Mouse (Mus musculus) neural tube, embryonic 15.5 days (tissue): ENCODE measurements around the gene Gm10273. TPM values are rescaled to one million over a fixed set of nuclear protein-coding genes. Genes with fewer than 3 reads are reported as not detected.

Source experiments
- ATAC-seq: fragments of 200-750 bp; cut with Nextera tagmentation; 2 replicates; pipeline ENCODE4 v1.8.0; 2017; ENCODE audit warnings: mild to moderate bottlenecking, moderate TSS enrichment, moderate library complexity; ENCODE audit not compliant: low FRiP score
- H3K27ac ChIP-seq: fragments of 300-500 bp; sonication (generic); replicated peaks from 2 replicates; pipeline ENCODE4 v1.5.1; 2015; ENCODE audit warnings: mild to moderate bottlenecking, inconsistent platforms
- H3K27me3 ChIP-seq: fragments of 300-500 bp; sonication (generic); replicated peaks from 2 replicates; pipeline ENCODE4 v1.6.1; 2015; ENCODE audit warnings: inconsistent platforms
- H3K36me3 ChIP-seq: fragments of 300-500 bp; sonication (generic); 2 replicates; pipeline ENCODE4 v1.6.1; 2015; ENCODE audit warnings: inconsistent platforms
- H3K4me1 ChIP-seq: fragments of 300-500 bp; sonication (generic); 2 replicates; pipeline ENCODE4 v1.6.1; 2015; ENCODE audit warnings: inconsistent platforms
- H3K4me2 ChIP-seq: fragments of 300-500 bp; sonication (generic); 2 replicates; pipeline ENCODE4 v1.6.1; 2015; ENCODE audit warnings: inconsistent platforms, mild to moderate bottlenecking, moderate library complexity
- H3K4me3 ChIP-seq: fragments of 300-500 bp; sonication (generic); replicated peaks from 2 replicates; pipeline ENCODE4 v1.5.1; 2015; ENCODE audit warnings: mild to moderate bottlenecking, inconsistent platforms
- H3K9ac ChIP-seq: fragments of 300-500 bp; sonication (generic); replicated peaks from 2 replicates; pipeline ENCODE4 v1.6.1; 2015; ENCODE audit warnings: mild to moderate bottlenecking, inconsistent platforms
- H3K9me3 ChIP-seq: fragments of 300-500 bp; sonication (generic); replicated peaks from 2 replicates; pipeline ENCODE4 v1.6.1; 2016; ENCODE audit warnings: inconsistent platforms
- WGBS: fragments of 180-500 bp; shearing (Covaris S2); methylation state at CpG from one replicate; pipeline ENCODE4 v1.1.7; 2015; ENCODE audit warnings: mixed read lengths; 5-methylcytosine and 5-hydroxymethylcytosine counted together
- polyA plus RNA-seq: library from polyadenylated mRNA; unstranded; fragments of >200 nt; fragmentation: Nextera tagmentation; extraction: Ambion mirVana; gene quantifications from 2 replicates; pipeline ENCODE4 v1.2.1, GENCODE M21; 2015

The Gm10273 gene
- polyA plus RNA-seq, 1 experiment from 2014 or later, result 7.3 TPM

GRCm38 (mm10) chr10:59438651-59439050 lies 43.2 kb downstream of the Gm10273 start:
- H3K9ac ChIP-seq, result no peak overlapping the region
- ATAC-seq, result no peak
- no peaks in the 10 kb centered on the region for H3K36me3 ChIP-seq
- no peak overlapping the region for H3K4me3 ChIP-seq
- no peak overlapping the region for H3K4me2 ChIP-seq
- no peaks in the 10 kb centered on the region for H3K27me3 ChIP-seq
- whole genome bisulfite sequencing, result 93% methylated on average over 12 of the region's 12 CpGs
- H3K4me1 ChIP-seq, result 0 out of 2 replicates have a peak, but pooled peaks cover 3% of the 10 kb centered on the region
- H3K9me3 ChIP-seq, result no peaks in the 10 kb centered on the region
- H3K27ac ChIP-seq, result no peak overlapping the region

- ATAC-seq, result no peak
- no peak overlapping the region for H3K9ac ChIP-seq
- 0 out of 2 replicates have a peak, but pooled peaks cover 5% of the 10 kb centered on the region for H3K4me1 ChIP-seq
- no peak overlapping the region for H3K4me2 ChIP-seq
- no peak overlapping the region for H3K27ac ChIP-seq
- no peak overlapping the region for H3K4me3 ChIP-seq
- no peaks in the 10 kb centered on the region for H3K9me3 ChIP-seq
- H3K27me3 ChIP-seq, result no peaks in the 10 kb centered on the region
- 65% methylated on average over 5 of the region's 5 CpGs for WGBS
- no peaks in the 10 kb centered on the region for H3K36me3 ChIP-seq
Observed at GRCm38 (mm10) chr10:59439508-59439931, 44.1 kb downstream of the Gm10273 start.

GRCm38 (mm10) chr10:59440177-59440576 lies 44.7 kb downstream of the Gm10273 start:
- no peak overlapping the region for H3K4me2 ChIP-seq
- H3K27me3 ChIP-seq, result no peaks in the 10 kb centered on the region
- no peak overlapping the region for H3K4me3 ChIP-seq
- H3K9me3 ChIP-seq, result no peaks in the 10 kb centered on the region
- no peaks in the 10 kb centered on the region for H3K36me3 ChIP-seq
- no peak overlapping the region for H3K27ac ChIP-seq
- H3K4me1 ChIP-seq, result 0 out of 2 replicates have a peak, but pooled peaks cover 7% of the 10 kb centered on the region
- WGBS, result 71% methylated on average over 6 of the region's 6 CpGs
- ATAC-seq, result no peak
- H3K9ac ChIP-seq, result no peak overlapping the region

GRCm38 (mm10) chr10:59441735-59442134 lies 46.3 kb downstream of the Gm10273 start, which contains the start of gene Oit3:
Gene Oit3, minus strand, starts transcription at chr10:59441778.
- no peak for ATAC-seq
- H3K4me1 ChIP-seq, result 0 out of 2 replicates have a peak, but pooled peaks cover 7% of the 10 kb centered on the region
- 86% methylated on average over 11 of the region's 11 CpGs for WGBS
- no peaks in the 10 kb centered on the region for H3K27me3 ChIP-seq
- H3K9me3 ChIP-seq, result no peaks in the 10 kb centered on the region
- H3K36me3 ChIP-seq, result no peaks in the 10 kb centered on the region
- H3K27ac ChIP-seq, result no peak within 1 kb of the TSS
- no peak within 1 kb of the TSS for H3K4me2 ChIP-seq
- H3K9ac ChIP-seq, result no peak within 1 kb of the TSS
- no peak within 1 kb of the TSS for H3K4me3 ChIP-seq

- Histone ChIP-seq H3K4me1 (0 out of 2 replicates have a peak, but pooled peaks cover 7% of the 10 kb centered on the region), H3K27me3 (no peaks in the 10 kb centered on the region), H3K4me3 (no peak overlapping the region), H3K27ac (no peak overlapping the region), H3K36me3 (no peaks in the 10 kb centered on the region), H3K4me2 (no peak overlapping the region), H3K9ac (no peak overlapping the region), H3K9me3 (no peaks in the 10 kb centered on the region)
- no peak for ATAC-seq
- 17% methylated on average over 7 of the region's 7 CpGs for WGBS
Observed at GRCm38 (mm10) chr10:59443212-59443611, 47.8 kb downstream of the Gm10273 start.

- H3K4me3 ChIP-seq, result no peak overlapping the region
- H3K36me3 ChIP-seq, result no peaks in the 10 kb centered on the region
- WGBS, result 61% methylated on average over 3 of the region's 3 CpGs
- H3K9me3 ChIP-seq, result no peaks in the 10 kb centered on the region
- H3K9ac ChIP-seq, result no peak overlapping the region
- H3K4me1 ChIP-seq, result 0 out of 2 replicates have a peak, but pooled peaks cover 7% of the 10 kb centered on the region
- no peak for ATAC-seq
- H3K27ac ChIP-seq, result no peak overlapping the region
- H3K27me3 ChIP-seq, result no peaks in the 10 kb centered on the region
- no peak overlapping the region for H3K4me2 ChIP-seq
Observed at GRCm38 (mm10) chr10:59444106-59444505, 48.7 kb downstream of the Gm10273 start.

- Histone ChIP-seq H3K27ac (no peak overlapping the region), H3K4me1 (0 out of 2 replicates have a peak, but pooled peaks cover 4% of the 10 kb centered on the region), H3K4me3 (no peak overlapping the region), H3K27me3 (no peaks in the 10 kb centered on the region), H3K9me3 (no peaks in the 10 kb centered on the region), H3K9ac (no peak overlapping the region), H3K4me2 (no peak overlapping the region), H3K36me3 (no peaks in the 10 kb centered on the region)
- 32% methylated on average over 8 of the region's 8 CpGs for WGBS
- ATAC-seq, result no peak
Observed at GRCm38 (mm10) chr10:59444635-59445034, 49.2 kb downstream of the Gm10273 start.

Other genes starting within 250 kb of the Gm10273 start
- 13.0 and 17.8 TPM in 2 replicates for gene Sept10, start 173.8 kb upstream of the Gm10273 start, polyA plus RNA-seq
- gene Sowahc, start 173.7 kb upstream of the Gm10273 start, polyA plus RNA-seq, result 16.9 and 18.1 TPM in 2 replicates
- 31.1 and 36.4 TPM in 2 replicates for gene P4ha1, start 72.3 kb upstream of the Gm10273 start, polyA plus RNA-seq
- gene Pla2g12b, start 8.0 kb downstream of the Gm10273 start, polyA plus RNA-seq, result 0.72 TPM in 1 of 2 replicates, not detected in the other
- 0.09 and 0.47 TPM in 2 replicates for gene Oit3, start 46.1 kb downstream of the Gm10273 start, polyA plus RNA-seq
- not detected in 2 replicates for gene Gm10322, start 220.4 kb downstream of the Gm10273 start, polyA plus RNA-seq
- gene Mcu, start 221.1 kb downstream of the Gm10273 start, polyA plus RNA-seq, result 49.2 and 51.7 TPM in 2 replicates